Mouse (Mus musculus) stomach, embryonic 15.5 days (tissue): ENCODE results near the gene Gm17455. TPM values are rescaled to one million over a fixed set of nuclear protein-coding genes. Genes with fewer than 3 reads are reported as not detected.

ENCODE experiments used
- ATAC-seq: fragments of 200-750 bp; cut with Nextera tagmentation; 2 replicates; pipeline ENCODE4 v1.8.0; 2017; ENCODE audit warnings: low read depth, moderate number of reproducible peaks, moderate TSS enrichment; ENCODE audit not compliant: insufficient read depth, low FRiP score
- H3K27ac ChIP-seq: fragments of 300-500 bp; sonication (generic); 2 replicates; pipeline ENCODE4 v1.5.1; 2015; ENCODE audit warnings: mild to moderate bottlenecking, inconsistent platforms
- H3K27me3 ChIP-seq: fragments of 300-500 bp; sonication (generic); replicated peaks from 2 replicates; pipeline ENCODE4 v1.6.1; 2015; ENCODE audit warnings: inconsistent platforms
- H3K36me3 ChIP-seq: fragments of 300-500 bp; sonication (generic); 2 replicates; pipeline ENCODE4 v1.6.1; 2015; ENCODE audit warnings: inconsistent platforms
- H3K4me1 ChIP-seq: fragments of 300-500 bp; sonication (generic); 2 replicates; pipeline ENCODE4 v1.6.1; 2015; ENCODE audit warnings: inconsistent platforms
- H3K4me2 ChIP-seq: fragments of 300-500 bp; sonication (generic); 2 replicates; pipeline ENCODE4 v1.6.1; 2015; ENCODE audit warnings: mild to moderate bottlenecking, inconsistent platforms
- H3K4me3 ChIP-seq: fragments of 300-500 bp; sonication (generic); replicated peaks from 2 replicates; pipeline ENCODE4 v1.5.1; 2015; ENCODE audit warnings: inconsistent platforms
- H3K9ac ChIP-seq: fragments of 300-500 bp; sonication (generic); 2 replicates; pipeline ENCODE4 v1.6.1; 2015; ENCODE audit warnings: inconsistent platforms
- H3K9me3 ChIP-seq: fragments of 300-500 bp; sonication (generic); 2 replicates; pipeline ENCODE4 v1.6.1; 2016; ENCODE audit warnings: inconsistent platforms
- WGBS: fragments of 180-500 bp; shearing (Covaris S2); methylation state at CpG from one replicate; pipeline ENCODE4 v1.1.7; 2015; 5-methylcytosine and 5-hydroxymethylcytosine counted together
- polyA plus RNA-seq: library from polyadenylated mRNA; unstranded; fragments of >200 nt; fragmentation: Nextera tagmentation; extraction: Ambion mirVana; gene quantifications from 2 replicates; pipeline ENCODE4 v1.2.1, GENCODE M21; 2015

Gm17455 gene
- polyA plus RNA-seq, 1 experiment from 2014 or later = 0.98 TPM

DNA sequence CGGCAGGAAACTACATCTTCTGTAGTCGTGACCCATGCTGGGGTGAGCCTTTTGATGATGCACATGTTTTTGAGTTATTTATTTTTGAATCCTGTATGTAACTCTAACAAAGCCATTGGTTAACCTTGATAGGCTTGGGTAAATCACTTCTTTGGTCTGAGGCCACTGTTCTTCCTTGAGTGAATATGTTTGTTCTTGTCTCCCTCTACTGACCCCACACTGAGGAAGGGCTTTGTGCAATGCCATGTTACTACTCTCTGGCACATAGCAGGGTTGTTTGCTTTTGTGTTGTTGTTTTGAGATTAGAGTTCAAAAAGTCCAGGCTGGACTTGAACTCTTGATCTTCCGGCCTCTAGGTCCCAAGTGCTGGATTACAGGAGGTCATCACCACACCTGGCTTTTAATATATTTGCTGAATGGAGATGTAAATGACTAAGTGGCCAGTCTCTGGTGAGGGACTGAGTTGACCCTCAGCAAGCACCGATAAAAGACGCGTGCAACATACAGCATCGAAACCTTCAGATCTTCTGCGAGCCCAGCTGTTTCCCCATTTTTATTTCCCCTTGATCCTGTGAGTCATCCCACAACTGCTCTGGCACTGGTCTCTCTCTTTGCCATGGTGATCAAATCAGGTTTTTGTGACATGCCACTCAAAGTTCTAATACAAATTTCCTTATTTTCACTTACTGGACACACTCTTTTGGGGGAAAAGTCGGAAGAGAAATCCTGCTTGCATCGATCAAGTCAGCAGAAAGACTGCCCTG, 1.3 kb upstream of the Gm17455 start:
- H3K4me3 ChIP-seq = no peak overlapping the region
- no peak for ATAC-seq
- no peaks in the 10 kb centered on the region for H3K27me3 ChIP-seq
- WGBS = 83% methylated on average over 10 of the region's 10 CpGs
- no peak overlapping the region for H3K9ac ChIP-seq
- H3K4me1 ChIP-seq = no peaks in the 10 kb centered on the region
- no peak overlapping the region for H3K4me2 ChIP-seq
- no peaks in the 10 kb centered on the region for H3K9me3 ChIP-seq
- no peak overlapping the region for H3K27ac ChIP-seq
- no peaks in the 10 kb centered on the region for H3K36me3 ChIP-seq

DNA sequence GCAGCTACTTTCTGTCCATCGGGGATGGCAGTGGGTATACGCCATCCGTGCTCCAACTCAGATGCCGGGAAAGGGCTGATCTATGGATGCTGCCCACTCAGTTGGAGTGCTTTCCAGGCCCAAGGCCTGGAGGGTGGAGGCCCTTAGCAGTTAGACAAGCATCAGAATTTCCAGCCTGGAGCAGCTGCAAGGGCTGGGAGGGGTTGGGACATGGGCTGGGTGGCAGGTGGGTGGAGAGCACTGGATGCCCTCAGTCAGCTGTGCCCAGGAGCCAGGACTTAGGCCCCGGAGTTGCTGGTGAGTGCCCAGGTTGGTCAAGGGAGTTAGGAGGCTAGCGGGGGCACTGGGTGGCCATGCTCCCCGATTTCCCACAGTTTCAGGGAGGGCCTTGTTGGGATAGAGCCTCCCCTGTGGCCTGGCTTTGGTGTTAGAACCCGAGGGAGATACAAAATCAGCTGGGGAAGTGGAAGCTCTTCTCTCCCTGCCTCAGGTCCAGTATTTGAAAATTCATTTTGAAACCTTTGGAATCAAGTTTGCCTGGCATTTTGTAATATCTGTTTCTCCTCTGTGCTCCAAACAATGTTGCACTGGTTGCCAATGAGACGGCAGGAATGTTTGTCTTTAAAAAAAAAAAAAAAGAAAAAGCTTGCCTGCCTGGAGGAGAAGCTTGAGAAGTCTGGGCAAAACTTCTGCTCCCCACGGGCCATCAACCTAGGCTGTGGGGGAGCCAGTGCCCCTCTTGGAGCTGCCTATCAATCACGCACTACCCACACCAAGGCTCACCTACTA, 1.2 kb downstream of the Gm17455 start:
- no peaks in the 10 kb centered on the region for H3K27me3 ChIP-seq
- H3K9me3 ChIP-seq = no peaks in the 10 kb centered on the region
- no peak overlapping the region for H3K4me2 ChIP-seq
- WGBS = 72% methylated on average over 11 of the region's 11 CpGs
- H3K4me3 ChIP-seq = no peak overlapping the region
- H3K4me1 ChIP-seq = no peaks in the 10 kb centered on the region
- no peak overlapping the region for H3K27ac ChIP-seq
- no peak for ATAC-seq
- H3K36me3 ChIP-seq = no peaks in the 10 kb centered on the region
- no peak overlapping the region for H3K9ac ChIP-seq

DNA sequence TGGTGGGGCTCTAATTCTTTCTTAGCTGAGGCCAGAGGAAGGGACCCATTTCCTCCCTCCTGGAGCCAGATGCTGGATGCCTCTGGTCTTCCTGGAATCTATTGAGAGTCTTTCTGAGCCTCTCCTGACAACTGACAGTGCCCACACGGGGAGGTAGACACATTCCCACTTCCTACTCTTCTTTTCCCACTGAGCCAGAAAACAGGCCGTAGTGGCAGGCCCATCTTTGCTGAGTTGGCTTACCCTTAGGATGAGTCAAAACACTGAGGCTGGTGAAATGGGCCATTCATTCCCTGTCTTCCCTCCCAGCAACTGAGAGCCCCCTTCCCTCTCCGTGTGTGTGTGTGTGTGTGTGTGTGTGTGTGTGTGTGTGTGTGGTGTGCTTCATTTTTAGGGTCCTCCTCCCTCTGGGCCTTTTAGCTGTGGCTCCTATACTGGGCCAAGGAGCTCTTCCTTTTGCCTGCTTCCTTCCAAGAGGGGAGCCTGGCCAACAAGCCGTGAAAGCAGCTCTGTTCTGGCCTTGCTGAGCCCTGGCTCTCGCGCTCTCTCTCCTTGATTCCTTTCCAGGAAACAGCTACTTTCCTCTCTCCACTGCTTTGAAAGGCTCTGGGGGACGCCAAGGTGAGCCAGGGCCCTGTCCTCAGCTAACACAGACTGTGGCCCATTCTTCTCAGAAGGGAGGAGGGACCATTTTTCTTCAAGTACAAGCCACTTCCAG, 6.1 kb downstream of the Gm17455 start:
- Histone ChIP-seq H3K4me2 (no peak overlapping the region), H3K27me3 (no peaks in the 10 kb centered on the region), H3K4me3 (no peak overlapping the region), H3K9ac (no peak overlapping the region), H3K36me3 (no peaks in the 10 kb centered on the region), H3K27ac (peak overlapping the region; percentile 11; the same call in 1 of the 2 replicates), H3K9me3 (no peaks in the 10 kb centered on the region), H3K4me1 (no peaks in the 10 kb centered on the region)
- 45% methylated on average over 7 of the region's 7 CpGs for WGBS
- ATAC-seq = no peak

DNA sequence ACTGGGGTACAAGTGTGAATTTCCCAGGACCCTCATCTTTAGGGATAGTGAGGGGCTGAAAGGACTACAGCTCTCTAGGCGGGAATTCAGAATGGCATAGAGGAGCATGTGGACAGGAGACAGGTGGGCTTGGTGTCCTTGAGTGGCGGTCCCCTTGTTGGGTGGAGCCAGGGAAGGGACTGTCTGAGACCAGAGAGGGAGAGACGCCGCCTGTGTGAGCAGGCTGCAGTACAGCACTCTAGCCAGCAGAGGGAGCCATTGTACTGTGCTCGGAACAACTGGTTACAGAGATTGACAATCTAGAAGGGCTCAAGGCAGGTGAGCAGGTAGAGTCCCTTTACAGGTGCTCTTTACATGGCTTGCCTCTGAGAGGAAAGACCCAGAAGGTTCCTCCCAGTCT, 8.3 kb downstream of the Gm17455 start:
- Histone ChIP-seq H3K9me3 (no peaks in the 10 kb centered on the region), H3K36me3 (no peaks in the 10 kb centered on the region), H3K4me1 (no peaks in the 10 kb centered on the region), H3K4me2 (no peak overlapping the region), H3K27ac (no peak overlapping the region), H3K9ac (no peak overlapping the region), H3K4me3 (no peak overlapping the region), H3K27me3 (no peaks in the 10 kb centered on the region)
- ATAC-seq = no peak
- under 1% methylated on average over 5 of the region's 5 CpGs for WGBS

DNA sequence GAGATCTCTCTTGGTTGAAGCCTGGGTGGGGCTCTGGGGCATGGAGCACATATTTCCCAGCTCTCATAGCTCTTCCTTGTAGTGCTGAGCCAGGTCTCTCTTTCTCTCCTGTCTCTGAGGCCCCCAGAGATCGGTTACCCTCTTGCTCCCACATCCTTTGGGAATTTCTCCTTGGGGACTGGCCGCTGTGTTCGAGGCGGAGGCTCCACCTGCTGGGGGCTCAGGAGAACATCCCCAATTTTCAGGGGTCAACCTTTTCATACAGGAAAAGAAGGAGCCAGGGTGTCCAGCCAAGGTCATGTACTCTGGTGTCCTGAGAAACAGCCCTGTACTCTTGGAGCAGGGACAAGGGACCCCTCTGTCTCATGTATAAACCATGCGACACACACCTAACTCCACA, 12.3 kb downstream of the Gm17455 start:
- Histone ChIP-seq H3K27me3 (no peaks in the 10 kb centered on the region), H3K36me3 (no peaks in the 10 kb centered on the region), H3K9me3 (no peaks in the 10 kb centered on the region), H3K9ac (no peak overlapping the region), H3K4me2 (no peak overlapping the region), H3K4me3 (no peak overlapping the region), H3K27ac (no peak overlapping the region), H3K4me1 (no peaks in the 10 kb centered on the region)
- WGBS = 21% methylated on average over 5 of the region's 5 CpGs
- ATAC-seq = no peak

DNA sequence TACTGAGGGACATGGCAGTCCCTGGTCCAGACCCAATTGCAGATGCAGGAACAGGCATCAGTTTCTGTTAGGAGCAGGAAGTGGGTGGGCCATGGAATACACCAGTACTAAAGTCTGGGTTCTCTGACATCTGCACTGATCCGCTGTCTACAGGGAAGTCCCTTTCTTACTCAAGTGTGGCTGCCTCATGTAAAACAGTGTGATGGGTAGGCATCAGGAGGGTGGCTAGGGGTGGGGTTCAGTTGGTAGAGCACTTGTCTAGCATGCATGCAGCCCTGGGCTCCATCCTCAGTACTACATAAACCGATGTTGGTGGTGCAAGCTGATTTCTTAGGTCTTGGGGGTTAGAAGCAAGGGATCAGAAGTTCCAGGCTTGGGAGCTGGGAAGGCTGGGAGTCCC, 14.2 kb downstream of the Gm17455 start:
- 78% methylated on average over 2 of the region's 2 CpGs for WGBS
- Histone ChIP-seq H3K27ac (no peak overlapping the region), H3K9ac (no peak overlapping the region), H3K4me1 (no peaks in the 10 kb centered on the region), H3K4me3 (no peak overlapping the region), H3K9me3 (no peaks in the 10 kb centered on the region), H3K36me3 (no peaks in the 10 kb centered on the region), H3K27me3 (no peaks in the 10 kb centered on the region), H3K4me2 (no peak overlapping the region)
- no peak for ATAC-seq

DNA sequence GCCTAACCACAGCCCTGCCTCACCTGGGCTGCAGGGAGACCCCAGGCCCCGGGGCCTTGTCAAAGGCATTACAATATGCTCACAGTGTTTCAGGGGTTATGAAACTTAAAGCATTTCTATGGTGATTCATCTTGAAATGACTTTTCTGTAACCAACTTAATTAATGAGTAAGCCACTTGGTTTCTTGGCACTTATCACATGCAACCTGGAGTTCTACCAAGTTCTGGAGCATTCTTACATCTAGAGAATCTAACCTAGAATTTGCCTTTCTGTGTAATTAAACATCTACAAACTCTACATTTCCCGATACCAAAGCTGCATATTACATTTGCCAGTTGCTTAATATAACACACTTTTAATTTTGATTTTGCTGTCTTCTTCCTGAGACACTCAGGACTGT, 17.5 kb downstream of the Gm17455 start:
- no peaks in the 10 kb centered on the region for H3K9me3 ChIP-seq
- ATAC-seq = no peak
- 84% methylated on average over 2 of the region's 2 CpGs for WGBS
- H3K9ac ChIP-seq = no peak overlapping the region
- no peak overlapping the region for H3K27ac ChIP-seq
- H3K4me3 ChIP-seq = no peak overlapping the region
- H3K4me2 ChIP-seq = no peak overlapping the region
- no peaks in the 10 kb centered on the region for H3K27me3 ChIP-seq
- no peaks in the 10 kb centered on the region for H3K4me1 ChIP-seq
- no peaks in the 10 kb centered on the region for H3K36me3 ChIP-seq

DNA sequence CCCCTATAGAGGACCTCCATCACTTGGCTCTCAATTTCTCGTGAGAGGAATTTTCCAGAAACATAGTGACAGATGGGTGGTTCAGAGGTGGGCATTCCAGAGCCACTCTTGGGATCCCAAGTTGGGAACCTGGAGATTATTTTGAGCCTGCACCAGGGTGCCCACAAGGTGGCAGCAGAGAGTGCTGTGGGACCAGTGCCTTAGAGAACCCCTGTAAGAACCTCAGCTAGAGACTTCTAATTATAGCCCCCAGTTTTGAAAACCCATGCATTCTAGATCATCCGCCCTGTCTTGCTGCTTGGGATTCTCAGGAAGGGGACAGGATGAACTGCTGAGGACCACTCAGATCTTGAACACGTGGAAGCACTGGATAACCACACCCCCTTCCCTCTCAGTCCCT, 18.6 kb downstream of the Gm17455 start:
- Histone ChIP-seq H3K4me3 (no peak overlapping the region), H3K36me3 (no peaks in the 10 kb centered on the region), H3K27ac (no peak overlapping the region), H3K9me3 (no peaks in the 10 kb centered on the region), H3K9ac (no peak overlapping the region), H3K27me3 (no peaks in the 10 kb centered on the region), H3K4me1 (no peaks in the 10 kb centered on the region), H3K4me2 (no peak overlapping the region)
- ATAC-seq = no peak
- WGBS = 14% methylated on average over 3 of the region's 3 CpGs

DNA sequence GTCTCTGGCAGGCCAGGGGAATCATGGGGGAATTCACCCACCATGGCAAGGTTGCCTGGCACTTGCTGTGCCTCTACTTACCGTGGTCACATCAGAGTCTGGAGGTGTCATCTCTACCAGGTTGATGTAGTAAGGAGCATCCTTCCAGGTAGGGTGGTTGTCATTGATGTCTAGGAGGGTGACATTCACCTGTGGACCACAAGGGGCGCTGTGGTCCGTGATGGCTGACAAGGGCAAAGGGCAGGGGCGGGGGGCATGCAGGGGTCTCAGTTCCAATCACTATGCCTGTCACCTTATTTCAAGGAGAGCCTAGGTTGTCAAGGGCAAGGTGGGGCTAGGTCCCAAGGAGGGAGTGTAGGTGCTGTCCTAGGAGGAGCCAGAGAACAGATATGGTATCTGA, 20.1 kb downstream of the Gm17455 start:
- Histone ChIP-seq H3K36me3 (no peaks in the 10 kb centered on the region), H3K9ac (no peak overlapping the region), H3K27ac (no peak overlapping the region), H3K4me3 (no peak overlapping the region), H3K27me3 (no peaks in the 10 kb centered on the region), H3K4me2 (no peak overlapping the region), H3K4me1 (no peaks in the 10 kb centered on the region), H3K9me3 (no peaks in the 10 kb centered on the region)
- no peak for ATAC-seq
- 31% methylated on average over 4 of the region's 4 CpGs for WGBS

DNA sequence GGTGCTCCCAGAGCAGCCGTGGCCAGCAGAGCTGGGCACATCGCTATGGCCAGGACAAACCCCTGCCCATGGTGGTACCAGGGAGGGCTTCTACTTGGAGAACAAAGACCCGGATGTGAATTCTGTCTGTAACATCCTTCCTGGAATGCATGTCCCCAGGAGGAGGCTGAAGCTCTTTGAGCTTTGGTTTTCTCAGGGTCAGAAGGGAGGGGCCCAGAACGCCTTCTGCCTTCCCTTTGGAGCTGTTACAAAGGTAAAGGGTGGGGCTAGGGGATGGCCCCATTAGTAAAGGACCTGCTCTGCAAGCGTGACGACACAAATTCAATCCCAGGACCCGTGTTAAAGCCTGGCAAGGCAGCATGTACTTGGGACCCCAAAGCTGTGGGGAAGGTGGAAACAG, 23.2 kb downstream of the Gm17455 start:
- no peaks in the 10 kb centered on the region for H3K9me3 ChIP-seq
- no peaks in the 10 kb centered on the region for H3K36me3 ChIP-seq
- 65% methylated on average over 7 of the region's 7 CpGs for WGBS
- H3K27ac ChIP-seq = no peak overlapping the region
- H3K27me3 ChIP-seq = no peaks in the 10 kb centered on the region
- H3K9ac ChIP-seq = no peak overlapping the region
- H3K4me3 ChIP-seq = no peak overlapping the region
- no peak overlapping the region for H3K4me2 ChIP-seq
- no peaks in the 10 kb centered on the region for H3K4me1 ChIP-seq
- ATAC-seq = no peak

DNA sequence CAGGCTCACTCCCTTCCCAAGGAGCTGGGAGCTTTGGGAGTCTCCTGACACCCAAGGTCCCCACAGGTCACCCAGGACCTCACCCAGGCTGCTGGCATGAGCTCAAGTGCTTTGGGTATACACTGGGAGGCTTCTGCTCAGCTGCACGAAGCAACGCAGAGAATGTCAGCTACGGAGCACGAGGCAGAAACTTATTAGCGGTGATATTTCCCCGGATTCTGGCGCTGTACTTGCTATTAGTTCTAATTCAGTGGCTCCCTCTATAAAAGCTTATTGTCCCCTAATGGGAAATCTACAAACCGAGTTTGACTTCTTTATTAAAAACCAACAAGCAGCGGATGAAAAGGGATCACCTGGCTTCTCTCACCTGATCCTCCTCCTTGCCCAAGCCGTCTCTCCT, 30.5 kb downstream of the Gm17455 start:
- Histone ChIP-seq H3K9me3 (no peaks in the 10 kb centered on the region), H3K36me3 (no peaks in the 10 kb centered on the region), H3K4me2 (no peak overlapping the region), H3K4me1 (no peaks in the 10 kb centered on the region), H3K4me3 (no peak overlapping the region), H3K27ac (no peak overlapping the region), H3K9ac (no peak overlapping the region), H3K27me3 (no peaks in the 10 kb centered on the region)
- 78% methylated on average over 10 of the region's 10 CpGs for WGBS
- no peak for ATAC-seq

DNA sequence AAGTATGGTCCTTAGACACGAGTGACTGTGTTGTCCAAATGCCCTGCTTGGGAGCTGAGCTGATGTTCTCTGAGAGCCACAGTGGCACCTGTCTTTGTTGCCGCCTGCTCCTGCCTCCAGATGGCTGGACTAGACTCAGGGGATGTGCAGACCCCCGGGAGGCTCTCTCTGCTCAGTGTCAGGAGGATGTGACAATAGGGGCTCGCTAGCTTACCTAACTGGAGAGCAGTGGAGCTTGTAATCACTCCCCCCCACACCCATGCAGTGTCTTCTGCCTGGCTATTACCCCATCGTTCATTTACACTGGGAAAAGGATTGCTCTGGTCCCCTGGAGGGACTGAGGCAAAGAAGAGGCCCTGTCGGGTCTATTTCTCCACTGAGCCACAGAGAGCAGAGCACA, 31.1 kb downstream of the Gm17455 start:
- 54% methylated on average over 6 of the region's 6 CpGs for WGBS
- no peak overlapping the region for H3K27ac ChIP-seq
- ATAC-seq = no peak

More for the DNA sequence above, 31.1 kb downstream of the Gm17455 start:
- no peak overlapping the region for H3K4me3 ChIP-seq
- no peaks in the 10 kb centered on the region for H3K4me1 ChIP-seq
- H3K9me3 ChIP-seq = no peaks in the 10 kb centered on the region
- no peaks in the 10 kb centered on the region for H3K27me3 ChIP-seq
- no peak overlapping the region for H3K4me2 ChIP-seq
- H3K9ac ChIP-seq = no peak overlapping the region
- H3K36me3 ChIP-seq = no peaks in the 10 kb centered on the region
